Mouse (Mus musculus) kidney, embryonic 16.5 days (tissue): ENCODE data around the gene Slc44a3. TPM values are rescaled to one million over a fixed set of nuclear protein-coding genes. Genes with fewer than 3 reads are reported as not detected.

Experiments
- ATAC-seq: fragments of 200-750 bp; cut with Nextera tagmentation; 2 replicates; pipeline ENCODE4 v1.8.0; 2017; ENCODE audit warnings: moderate TSS enrichment; ENCODE audit not compliant: low FRiP score, low TSS enrichment
- H3K27ac ChIP-seq: fragments of 300-500 bp; sonication (generic); 2 replicates; pipeline ENCODE4 v1.5.1; 2014; ENCODE audit warnings: low read length
- H3K27me3 ChIP-seq: fragments of 300-500 bp; sonication (generic); 2 replicates; pipeline ENCODE4 v1.6.1; 2014; ENCODE audit warnings: low read length, control low read depth, mixed read lengths; ENCODE audit not compliant: insufficient read depth
- H3K36me3 ChIP-seq: fragments of 300-500 bp; sonication (generic); 2 replicates; pipeline ENCODE4 v1.6.1; 2014; ENCODE audit warnings: low read length, control low read depth, mixed read lengths; ENCODE audit not compliant: insufficient read depth
- H3K4me1 ChIP-seq: fragments of 300-500 bp; sonication (generic); 2 replicates; pipeline ENCODE4 v1.6.1; 2014; ENCODE audit warnings: low read length, control low read depth, mixed read lengths; ENCODE audit not compliant: insufficient read depth
- H3K4me2 ChIP-seq: fragments of 300-500 bp; sonication (generic); replicated peaks from 2 replicates; pipeline ENCODE4 v1.6.1; 2014; ENCODE audit warnings: low read depth, low read length
- H3K4me3 ChIP-seq: fragments of 300-500 bp; sonication (generic); 2 replicates; pipeline ENCODE4 v1.5.1; 2014; ENCODE audit warnings: mild to moderate bottlenecking, low read length
- H3K9ac ChIP-seq: fragments of 300-500 bp; sonication (generic); replicated peaks from 2 replicates; pipeline ENCODE4 v1.6.1; 2014; ENCODE audit warnings: low read length
- H3K9me3 ChIP-seq: fragments of 300-500 bp; sonication (generic); 2 replicates; pipeline ENCODE4 v1.6.1; 2016; ENCODE audit warnings: low read length, control low read depth
- WGBS: fragments of 180-500 bp; shearing (Covaris S2); extraction: QIAGEN DNeasy Blood & Tissue Kit; methylation state at CpG from one replicate; pipeline ENCODE4 v1.1.7; 2014; 5-methylcytosine and 5-hydroxymethylcytosine counted together
- polyA plus RNA-seq: library from polyadenylated mRNA; unstranded; fragments of >200 nt; fragmentation: Nextera tagmentation; extraction: Ambion mirVana; gene quantifications from 2 replicates; pipeline ENCODE4 v1.2.1, GENCODE M21; 2015

Gene Slc44a3
- polyA plus RNA-seq, 1 experiment from 2014 or later = 13.2 TPM

DNA sequence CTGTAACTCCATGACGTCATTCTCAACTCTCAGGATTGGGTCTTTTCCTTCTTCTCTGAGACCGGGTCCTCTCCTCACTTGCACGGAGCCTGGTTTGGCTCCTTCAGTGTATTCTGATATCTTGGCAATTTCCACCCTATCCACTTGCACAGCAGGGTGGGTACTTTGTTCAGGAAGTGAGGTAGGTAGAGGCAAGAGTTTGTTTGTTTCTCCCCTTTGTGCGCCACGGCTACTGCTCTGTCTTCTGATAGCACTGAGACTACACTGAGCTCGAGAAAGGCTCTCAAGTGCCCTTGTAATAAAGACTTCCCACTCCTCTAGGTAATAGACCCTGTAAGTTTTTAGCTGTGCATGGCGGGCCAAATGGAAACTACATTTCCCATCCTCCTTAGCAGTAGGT, 25.4 kb downstream of the Slc44a3 start:
- Histone ChIP-seq H3K4me1 (no peaks in the 10 kb centered on the region), H3K27me3 (no peaks in the 10 kb centered on the region), H3K27ac (no peak overlapping the region), H3K4me2 (no peak overlapping the region), H3K36me3 (no peaks in the 10 kb centered on the region), H3K9ac (no peak overlapping the region), H3K4me3 (no peak overlapping the region), H3K9me3 (no peaks in the 10 kb centered on the region)
- ATAC-seq = no peak
- WGBS = 85% methylated on average over 7 of the region's 7 CpGs

DNA sequence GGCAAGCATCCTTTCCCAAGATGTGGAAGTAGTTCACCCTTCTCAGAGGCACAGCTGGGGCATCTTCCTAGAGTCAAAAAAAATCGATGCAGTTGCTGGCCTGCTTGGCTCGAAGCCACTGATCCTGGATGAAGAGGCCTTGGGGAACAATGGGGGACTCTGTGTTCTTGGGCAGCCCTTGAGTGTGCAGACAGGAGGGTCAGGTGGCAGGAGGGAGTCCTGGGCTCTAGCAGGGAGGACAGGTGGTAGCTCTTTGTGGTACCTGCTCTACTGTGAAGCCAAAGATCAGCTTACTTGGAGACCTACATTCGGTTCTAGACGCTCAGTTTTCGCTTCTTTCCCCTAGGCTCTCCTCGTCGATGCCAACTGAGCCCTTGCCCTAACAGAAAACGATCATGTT, 26.0 kb downstream of the Slc44a3 start:
- no peaks in the 10 kb centered on the region for H3K4me1 ChIP-seq
- no peak overlapping the region for H3K4me3 ChIP-seq
- no peaks in the 10 kb centered on the region for H3K36me3 ChIP-seq
- H3K4me2 ChIP-seq = no peak overlapping the region
- no peaks in the 10 kb centered on the region for H3K9me3 ChIP-seq
- 83% methylated on average over 8 of the region's 8 CpGs for WGBS
- no peak overlapping the region for H3K27ac ChIP-seq
- no peak overlapping the region for H3K9ac ChIP-seq
- no peaks in the 10 kb centered on the region for H3K27me3 ChIP-seq
- ATAC-seq = 0 out of 2 replicates have a peak, but pooled peaks have one; percentile 23

DNA sequence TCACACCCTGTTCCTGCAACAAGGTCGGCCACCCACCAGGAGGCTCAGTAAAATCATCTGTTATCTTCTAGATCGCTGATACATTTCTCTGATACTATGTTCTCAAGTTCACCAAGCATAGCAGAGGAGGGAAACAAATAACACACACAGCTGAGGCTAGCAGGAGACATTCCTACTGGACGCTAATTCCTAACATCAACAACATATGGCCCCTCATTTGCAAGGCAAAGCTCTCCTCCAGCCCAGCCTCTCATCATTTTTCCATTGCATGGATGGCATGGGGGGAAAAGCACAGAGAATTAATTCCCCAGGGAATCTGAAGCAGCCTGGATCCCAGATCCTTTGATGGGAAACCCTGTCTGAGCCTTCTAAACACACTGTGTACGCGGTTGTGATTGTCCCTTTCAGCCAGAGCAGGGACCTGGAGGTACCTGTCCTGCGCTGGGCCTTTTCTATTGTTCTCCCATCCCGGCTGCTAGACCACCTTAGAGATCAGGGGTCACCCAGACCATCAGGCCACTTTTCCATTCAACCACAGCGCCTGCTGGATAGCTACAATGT, 27.2 kb downstream of the Slc44a3 start:
- Histone ChIP-seq H3K4me3 (no peak overlapping the region), H3K4me1 (no peaks in the 10 kb centered on the region; the same call in 1 of the 2 replicates), H3K9ac (no peak overlapping the region), H3K27ac (no peak overlapping the region), H3K36me3 (no peaks in the 10 kb centered on the region), H3K27me3 (no peaks in the 10 kb centered on the region), H3K9me3 (no peaks in the 10 kb centered on the region), H3K4me2 (no peak overlapping the region)
- 82% methylated on average over 8 of the region's 8 CpGs for WGBS
- no peak for ATAC-seq

DNA sequence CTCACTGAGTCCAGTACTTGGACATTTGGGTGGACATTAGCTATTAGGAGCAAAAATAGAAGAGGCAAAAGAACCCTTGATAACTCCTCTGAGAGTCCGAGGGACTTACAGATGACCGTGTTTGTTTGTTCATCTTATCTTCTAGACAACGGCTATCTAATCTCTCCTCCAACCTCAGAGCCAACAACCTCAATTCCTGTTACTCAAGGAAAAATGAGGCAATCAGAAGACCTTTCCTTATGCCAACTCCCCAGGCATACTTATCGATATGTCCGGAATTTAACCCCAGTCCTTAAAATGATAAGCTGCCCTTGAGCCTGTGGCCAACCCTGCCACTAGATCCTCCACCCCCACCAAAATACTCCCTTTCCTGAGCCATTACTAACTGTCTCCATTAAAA, 31.5 kb downstream of the Slc44a3 start:
- Histone ChIP-seq H3K36me3 (no peaks in the 10 kb centered on the region), H3K9ac (no peak overlapping the region), H3K4me2 (no peak overlapping the region), H3K9me3 (no peaks in the 10 kb centered on the region), H3K4me3 (no peak overlapping the region), H3K27me3 (no peaks in the 10 kb centered on the region), H3K4me1 (no peaks in the 10 kb centered on the region; the same call in 1 of the 2 replicates), H3K27ac (no peak overlapping the region)
- 88% methylated on average over 5 of the region's 5 CpGs for WGBS
- no peak for ATAC-seq

DNA sequence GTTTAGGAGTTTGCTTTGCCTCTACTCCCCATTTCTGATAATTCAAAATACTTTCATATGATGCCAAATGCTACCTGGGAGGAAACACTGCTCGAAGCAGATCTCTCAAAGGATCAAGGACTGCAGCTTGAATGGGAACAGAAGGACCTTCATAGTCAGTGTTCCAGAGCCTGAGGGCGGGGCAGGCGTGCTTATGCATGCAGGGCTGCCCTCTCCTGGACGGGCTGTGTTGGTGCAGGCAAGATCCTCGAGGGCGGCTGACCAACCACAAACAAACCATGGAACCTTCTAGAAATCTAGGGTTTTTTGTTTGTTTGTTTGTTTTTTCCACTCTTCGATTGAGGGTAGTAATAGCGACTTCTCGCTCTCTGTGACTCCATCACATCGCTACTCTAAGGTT, 32.0 kb downstream of the Slc44a3 start:
- no peak overlapping the region for H3K27ac ChIP-seq
- no peak overlapping the region for H3K9ac ChIP-seq
- no peak overlapping the region for H3K4me2 ChIP-seq
- no peaks in the 10 kb centered on the region; the same call in 1 of the 2 replicates for H3K4me1 ChIP-seq
- no peaks in the 10 kb centered on the region for H3K36me3 ChIP-seq
- ATAC-seq = no peak
- WGBS = 60% methylated on average over 10 of the region's 10 CpGs
- H3K27me3 ChIP-seq = no peaks in the 10 kb centered on the region
- no peak overlapping the region for H3K4me3 ChIP-seq
- H3K9me3 ChIP-seq = no peaks in the 10 kb centered on the region

DNA sequence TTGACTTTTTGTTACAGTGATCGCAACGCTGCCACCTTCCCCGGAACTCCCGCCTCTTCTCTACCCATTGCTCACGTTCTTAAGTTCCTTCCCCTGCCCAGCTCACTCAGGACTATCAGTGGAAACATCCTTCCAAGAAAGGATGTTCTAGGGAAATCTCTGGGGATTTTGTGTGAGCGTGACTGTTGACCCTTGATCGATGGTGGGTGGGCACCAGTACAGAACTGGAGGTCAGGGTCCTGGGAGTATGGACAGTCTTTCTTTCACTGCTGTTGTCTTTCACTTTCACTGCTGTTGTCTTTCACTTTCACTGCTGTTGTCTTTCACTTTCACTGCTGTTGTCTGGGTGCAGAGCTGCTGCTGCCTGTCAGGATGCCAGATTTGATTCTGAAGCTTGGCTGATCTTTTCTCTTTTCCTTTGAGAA, 38.2 kb downstream of the Slc44a3 start:
- no peak overlapping the region for H3K27ac ChIP-seq
- no peak overlapping the region for H3K4me2 ChIP-seq
- H3K9ac ChIP-seq = no peak overlapping the region
- WGBS = 69% methylated on average over 7 of the region's 7 CpGs
- no peaks in the 10 kb centered on the region for H3K36me3 ChIP-seq
- H3K27me3 ChIP-seq = no peaks in the 10 kb centered on the region
- H3K4me3 ChIP-seq = no peak overlapping the region
- H3K4me1 ChIP-seq = peaks cover 9% of the 10 kb centered on the region
- no peaks in the 10 kb centered on the region for H3K9me3 ChIP-seq
- no peak for ATAC-seq

DNA sequence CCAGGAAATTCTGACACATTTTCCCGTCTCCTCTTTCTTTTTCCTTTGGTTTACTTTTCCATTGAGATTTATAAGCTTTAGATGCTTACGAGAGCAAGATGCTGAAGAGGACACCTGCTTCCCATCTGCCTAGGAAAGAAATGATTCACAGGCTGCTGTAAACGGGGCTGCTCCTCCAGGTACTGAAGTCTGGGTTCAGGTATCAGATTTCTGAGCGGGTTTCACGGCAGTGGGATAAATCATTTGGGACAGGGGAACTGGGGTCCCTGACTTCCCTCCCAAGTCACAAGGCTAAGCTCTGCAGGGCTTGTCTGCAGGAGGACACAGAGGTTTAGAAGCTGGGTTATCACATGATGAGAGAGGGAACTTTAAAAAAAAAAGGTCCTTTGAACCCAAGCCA, 40.2 kb downstream of the Slc44a3 start:
- peaks cover 9% of the 10 kb centered on the region for H3K4me1 ChIP-seq
- WGBS = 23% methylated on average over 5 of the region's 5 CpGs
- H3K9ac ChIP-seq = no peak overlapping the region
- H3K9me3 ChIP-seq = no peaks in the 10 kb centered on the region
- ATAC-seq = no peak
- no peak overlapping the region for H3K27ac ChIP-seq
- H3K36me3 ChIP-seq = no peaks in the 10 kb centered on the region
- H3K4me3 ChIP-seq = no peak overlapping the region
- no peaks in the 10 kb centered on the region for H3K27me3 ChIP-seq
- no peak overlapping the region for H3K4me2 ChIP-seq

DNA sequence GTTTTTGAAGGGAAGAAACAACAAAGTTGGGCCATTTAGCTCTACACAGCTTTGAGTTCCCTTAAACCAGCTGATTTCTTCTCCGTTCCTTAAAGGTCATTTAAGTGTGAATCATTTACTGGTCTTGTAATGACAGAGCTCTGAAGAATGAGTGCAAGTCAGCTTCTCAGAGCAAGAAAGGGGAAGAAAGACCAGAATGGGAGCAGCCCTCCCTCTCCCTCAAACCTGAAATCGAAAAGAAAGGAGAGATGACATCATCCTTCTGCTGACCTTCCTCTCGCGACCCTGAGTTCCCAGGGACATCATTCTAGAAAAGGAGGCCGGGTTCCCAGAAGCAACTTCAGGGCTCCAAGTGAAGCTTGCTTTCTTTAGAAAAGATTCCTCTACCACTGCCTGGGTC, 41.3 kb downstream of the Slc44a3 start:
- H3K4me2 ChIP-seq = no peak overlapping the region
- H3K9me3 ChIP-seq = no peaks in the 10 kb centered on the region
- H3K4me3 ChIP-seq = no peak overlapping the region
- no peaks in the 10 kb centered on the region for H3K36me3 ChIP-seq
- WGBS = 34% methylated on average over 5 of the region's 5 CpGs
- no peaks in the 10 kb centered on the region for H3K27me3 ChIP-seq
- H3K27ac ChIP-seq = peak overlapping the region; percentile 25; the same call in 1 of the 2 replicates
- H3K4me1 ChIP-seq = peaks cover 9% of the 10 kb centered on the region
- no peak overlapping the region for H3K9ac ChIP-seq
- no peak for ATAC-seq

DNA sequence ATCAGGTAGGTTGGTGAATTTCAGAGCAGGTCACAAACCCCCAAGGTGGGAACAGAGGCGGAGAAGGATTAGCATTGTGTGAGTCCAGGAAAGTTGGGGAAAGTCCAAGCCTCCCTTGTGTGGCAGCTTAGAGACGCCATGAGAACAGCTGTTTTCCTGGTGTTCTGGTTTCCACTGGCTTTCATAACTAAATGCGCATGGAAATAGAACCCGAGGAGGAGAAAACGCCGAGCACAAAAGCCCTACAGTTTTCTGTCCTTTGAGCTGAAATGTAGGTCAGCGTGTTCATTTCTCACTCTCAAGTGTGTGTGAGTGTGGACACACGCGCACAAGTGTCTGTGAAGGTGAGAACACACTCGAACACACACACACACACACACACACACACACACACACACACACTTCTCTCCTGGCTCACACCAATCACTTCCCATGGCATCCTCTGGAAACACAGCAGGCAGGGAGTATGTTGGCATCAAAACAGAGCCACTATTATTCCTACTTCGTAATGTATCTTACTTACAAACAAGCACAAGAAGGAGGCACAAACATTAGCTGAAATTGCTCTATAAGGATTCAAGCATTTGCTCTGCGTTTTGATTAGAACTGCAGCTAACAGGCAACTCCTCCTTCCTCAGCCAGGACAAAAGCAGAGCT, 42.6 kb downstream of the Slc44a3 start:
- 65% methylated on average over 12 of the region's 12 CpGs for WGBS
- Histone ChIP-seq H3K9ac (no peak overlapping the region), H3K4me3 (no peak overlapping the region), H3K9me3 (no peaks in the 10 kb centered on the region), H3K27ac (peak overlapping the region; percentile 65), H3K27me3 (no peaks in the 10 kb centered on the region; the same call in 1 of the 2 replicates), H3K4me2 (no peak overlapping the region), H3K4me1 (peaks cover 9% of the 10 kb centered on the region), H3K36me3 (no peaks in the 10 kb centered on the region)
- no peak for ATAC-seq

DNA sequence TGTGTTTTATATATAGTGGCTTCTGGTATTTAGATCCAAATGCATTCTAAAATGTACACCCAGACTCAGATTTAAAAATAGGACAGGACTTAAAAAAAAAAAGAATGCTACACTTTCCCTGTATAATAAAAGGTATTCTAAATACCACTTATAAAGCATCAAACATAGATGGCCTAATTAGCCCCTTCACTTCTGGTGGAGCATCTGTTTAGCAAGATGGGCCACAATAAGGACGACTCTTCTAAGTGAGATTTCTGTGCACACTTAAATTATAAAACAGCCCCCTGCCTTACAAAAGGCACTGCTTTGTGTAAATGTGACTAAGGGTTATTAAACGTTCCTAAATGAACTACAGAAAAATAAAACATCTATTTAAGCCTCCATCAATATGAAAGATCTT, 47.0 kb downstream of the Slc44a3 start:
- Histone ChIP-seq H3K27me3 (peaks cover 2% of the 10 kb centered on the region; the same call in 1 of the 2 replicates), H3K4me2 (no peak overlapping the region), H3K9ac (no peak overlapping the region), H3K36me3 (no peaks in the 10 kb centered on the region), H3K9me3 (no peaks in the 10 kb centered on the region), H3K27ac (no peak overlapping the region), H3K4me3 (no peak overlapping the region), H3K4me1 (peaks cover 4% of the 10 kb centered on the region; the same call in 1 of the 2 replicates)
- 77% methylated on average over 2 of the region's 2 CpGs for WGBS
- no peak for ATAC-seq
